Mouse (Mus musculus) spleen, adult 18-20 months (tissue): ENCODE measurements around the gene Efna2.
"Not testable (repeated sequence)": the region's sequence is repeated elsewhere in the genome, so short reads cannot be mapped to it uniquely, and the experiment has no call there.

Experiments
- DNase-seq, 2 experiments: peaks; one replicate each; pipeline ENCODE4 v3.0.0; 2022; ENCODE audit warnings: mixed read lengths in 2 of 2

The Efna2 gene

DNA sequence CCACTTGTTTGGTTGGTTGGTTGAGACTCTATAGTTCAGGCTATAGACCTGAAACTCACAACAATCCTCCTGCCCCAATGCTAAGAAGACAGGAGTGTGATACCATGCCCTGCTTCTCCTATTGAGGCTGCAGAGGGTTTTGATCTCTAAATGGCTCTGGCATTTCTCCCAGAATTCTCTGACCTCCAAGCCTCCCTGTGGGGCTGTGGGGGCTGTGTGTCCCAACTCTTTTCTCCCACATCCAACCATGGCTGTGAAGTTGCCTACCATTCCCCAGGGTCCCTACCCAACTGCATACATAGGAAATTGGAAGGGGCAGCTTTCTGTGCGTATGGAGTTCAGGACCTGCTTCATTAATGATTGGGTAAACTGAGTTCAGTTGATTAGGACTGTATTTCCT lies 16.9 kb downstream of the Efna2 start:
- no peak for DNase-seq

DNA sequence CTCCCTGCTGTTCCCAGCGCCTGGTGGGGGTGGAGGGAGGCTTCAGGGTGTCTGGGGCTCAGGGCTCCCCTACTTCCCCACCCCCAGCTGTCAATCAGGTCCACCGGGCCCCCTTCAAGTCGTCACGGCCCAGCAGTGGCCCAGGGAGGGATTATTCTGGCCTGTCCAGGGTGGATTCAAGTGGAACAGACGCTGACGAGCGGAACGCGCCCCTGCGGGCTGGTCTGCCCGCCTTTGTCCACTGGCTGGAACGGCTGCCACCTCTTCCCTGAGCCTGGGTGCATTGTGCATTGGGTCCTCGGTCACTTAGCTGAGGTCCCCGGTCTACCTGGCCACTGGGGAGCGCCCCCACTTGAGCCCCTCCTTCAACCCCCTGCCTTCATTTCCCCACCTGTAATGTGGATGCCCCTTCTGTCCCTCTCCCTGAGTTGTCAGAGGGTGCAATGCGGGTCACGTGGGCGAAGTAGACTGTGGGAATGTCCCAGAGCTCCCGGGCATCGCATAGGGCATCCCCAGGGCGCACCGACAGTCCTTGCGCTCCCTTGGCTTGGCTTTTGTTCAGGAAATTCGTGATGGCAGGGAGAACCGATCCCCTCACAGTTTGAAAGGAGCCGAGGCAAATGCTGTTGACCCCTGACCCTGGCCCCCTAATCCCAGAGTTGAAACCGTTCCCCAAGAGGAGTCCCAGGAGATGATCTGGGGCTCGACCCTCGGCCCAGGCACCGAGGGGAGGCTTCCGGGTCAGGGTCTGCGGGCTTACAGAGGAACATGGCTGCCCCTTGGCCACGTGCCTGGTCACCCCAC lies 17.7 kb downstream of the Efna2 start:
- no peak for DNase-seq

DNA sequence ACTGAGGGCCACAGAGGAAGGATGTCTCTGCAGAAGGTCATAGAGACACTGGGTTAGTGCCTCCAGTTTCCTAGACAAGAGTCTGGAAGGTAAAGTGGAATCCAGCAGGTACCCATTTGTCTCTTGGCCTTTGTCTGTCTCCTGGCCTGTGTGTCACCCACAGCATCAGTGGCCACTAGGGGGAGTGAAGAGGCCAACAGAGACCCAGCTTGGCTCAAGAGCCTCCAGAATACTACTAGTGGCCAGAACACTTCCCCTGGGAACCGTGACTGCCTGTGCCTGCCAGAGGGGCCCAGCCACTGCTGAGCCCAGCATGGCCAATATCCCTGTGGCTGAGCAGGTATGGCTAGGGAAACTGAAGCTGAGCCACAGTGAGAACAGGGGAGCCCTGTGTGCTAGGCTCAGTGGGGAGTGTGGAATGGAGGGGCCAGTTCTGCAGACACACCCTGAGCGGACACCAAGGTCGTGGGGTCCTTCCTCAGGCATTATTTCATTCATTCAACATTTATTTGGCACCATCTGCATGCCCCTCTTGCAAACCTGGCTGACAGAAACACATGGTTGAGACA lies 20.2 kb downstream of the Efna2 start:
- DNase-seq: peak; percentile 55 to 74

DNA sequence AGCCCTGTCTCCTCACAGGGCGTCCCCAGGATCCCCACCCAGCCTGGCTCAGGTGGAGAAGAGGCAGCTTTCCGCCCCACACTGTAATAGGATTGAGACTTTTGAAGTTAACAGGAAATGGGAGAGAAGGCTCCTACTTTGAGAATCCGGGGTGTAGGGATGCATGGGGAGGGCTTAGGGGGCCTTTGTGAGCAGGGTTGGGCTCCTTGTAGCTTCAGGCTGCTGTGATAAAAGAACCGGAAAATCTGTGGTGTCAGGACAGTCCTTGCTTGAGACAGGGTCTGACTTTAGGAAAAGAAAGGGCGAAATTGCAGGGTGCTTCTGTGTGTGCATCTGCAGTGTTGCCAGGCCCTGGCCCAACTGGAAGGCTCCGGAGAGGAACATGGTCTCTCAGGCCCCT lies 21.2 kb downstream of the Efna2 start:
- no peak for DNase-seq

DNA sequence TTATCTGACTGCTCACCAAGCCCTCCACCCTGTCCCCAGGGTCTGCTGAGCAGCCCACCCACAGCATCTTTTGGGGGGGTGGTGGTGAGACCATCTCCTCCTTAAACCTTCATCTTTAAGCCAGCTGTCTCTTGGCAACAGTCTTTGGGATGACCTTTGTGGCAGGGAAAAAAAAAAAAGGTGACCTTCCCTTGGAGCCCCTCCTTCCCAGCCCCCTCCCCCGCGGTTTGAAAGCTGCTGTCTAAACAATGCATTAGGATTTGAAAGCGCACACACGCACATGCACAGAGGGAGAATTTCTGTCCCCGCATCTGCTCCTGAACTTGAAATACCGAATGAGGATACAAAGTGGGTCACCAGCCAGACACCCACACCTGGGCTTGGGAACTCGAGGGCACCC lies 24.8 kb downstream of the Efna2 start:
- DNase-seq: no peak

DNA sequence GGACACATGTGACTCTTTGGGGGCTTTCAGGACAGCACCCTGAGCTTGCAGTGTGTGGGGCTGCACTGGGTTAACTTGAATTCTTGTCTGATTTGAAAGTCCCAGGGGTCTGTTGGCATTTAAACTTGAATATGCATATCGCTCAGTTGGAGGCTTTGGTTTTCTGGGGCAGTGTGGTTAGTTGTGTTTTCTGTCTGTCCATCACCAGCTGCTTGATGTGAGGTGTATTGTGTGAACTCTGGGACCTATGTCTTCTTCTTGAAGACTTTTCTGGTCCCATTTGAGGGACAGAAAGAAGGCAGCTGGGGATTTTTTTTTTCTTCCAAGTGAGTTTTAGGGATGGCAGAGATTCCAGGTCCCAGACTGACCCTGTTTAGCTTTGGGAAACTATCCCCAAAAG lies 27.9 kb downstream of the Efna2 start:
- no peak for DNase-seq

DNA sequence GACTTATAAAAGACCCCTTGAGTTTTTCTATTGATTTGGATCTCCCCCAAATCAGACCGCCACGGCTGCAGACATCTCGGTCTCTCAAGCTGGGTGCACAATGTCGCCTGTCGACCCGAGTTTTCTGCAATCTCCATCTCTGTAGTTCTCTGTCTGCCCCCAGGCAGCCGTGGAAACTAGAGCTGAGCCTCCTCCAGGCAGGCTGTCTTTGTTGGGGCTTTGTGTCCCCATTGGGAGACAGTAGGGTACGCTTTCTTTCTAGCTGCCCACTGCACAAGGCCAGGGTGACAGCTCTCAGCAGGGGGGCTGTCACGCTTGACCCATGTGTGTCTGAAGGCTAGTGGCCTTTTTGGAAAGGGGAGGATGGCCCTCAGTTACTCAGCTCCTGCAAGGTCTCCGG lies 28.4 kb downstream of the Efna2 start:
- DNase-seq: no peak

DNA sequence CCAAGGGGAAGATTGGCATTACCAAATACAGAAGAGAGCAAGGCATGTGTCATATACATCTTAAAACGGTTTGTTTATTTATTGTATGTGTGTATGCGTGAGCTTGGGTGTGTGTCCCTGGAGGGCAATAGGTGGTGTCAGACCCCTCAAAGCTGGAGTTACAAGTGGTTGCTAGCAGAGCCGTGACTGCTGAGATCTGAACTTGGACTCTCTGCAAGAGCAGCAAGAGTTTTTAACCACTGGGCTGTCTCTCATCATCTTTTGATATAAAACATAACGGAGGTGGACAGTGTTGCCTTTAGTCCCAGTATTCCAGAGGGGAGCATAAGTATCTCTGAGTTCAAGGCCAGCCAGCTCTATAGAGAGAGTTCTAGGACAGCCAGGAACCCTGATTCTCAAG lies 29.0 kb downstream of the Efna2 start:
- no peak for DNase-seq

DNA sequence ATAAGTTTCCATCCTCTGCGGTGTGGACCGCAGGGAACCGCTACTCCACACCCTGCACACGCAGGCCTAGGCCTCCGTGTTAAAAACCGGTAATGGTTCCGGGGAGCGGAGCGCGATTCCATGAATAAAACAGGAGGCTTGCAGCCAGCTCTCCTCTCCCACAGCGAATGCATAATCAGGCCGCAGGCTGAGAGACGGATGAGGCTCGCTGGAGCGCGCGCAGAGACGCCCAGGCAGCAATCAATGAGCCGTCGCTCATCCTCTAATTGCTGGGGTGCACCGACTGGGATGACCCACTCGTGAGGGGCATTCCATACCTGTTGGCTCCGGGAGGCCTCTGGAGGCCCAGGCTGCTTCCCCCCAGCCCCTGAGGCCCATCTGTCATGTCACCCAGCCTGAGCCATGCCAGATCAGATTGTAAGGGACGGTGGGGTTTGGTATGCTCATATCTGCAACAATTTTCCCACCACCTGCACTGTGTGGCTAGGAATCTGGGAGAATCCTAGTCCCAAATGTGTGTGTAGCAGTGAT lies 29.6 kb downstream of the Efna2 start:
- no peak for DNase-seq

DNA sequence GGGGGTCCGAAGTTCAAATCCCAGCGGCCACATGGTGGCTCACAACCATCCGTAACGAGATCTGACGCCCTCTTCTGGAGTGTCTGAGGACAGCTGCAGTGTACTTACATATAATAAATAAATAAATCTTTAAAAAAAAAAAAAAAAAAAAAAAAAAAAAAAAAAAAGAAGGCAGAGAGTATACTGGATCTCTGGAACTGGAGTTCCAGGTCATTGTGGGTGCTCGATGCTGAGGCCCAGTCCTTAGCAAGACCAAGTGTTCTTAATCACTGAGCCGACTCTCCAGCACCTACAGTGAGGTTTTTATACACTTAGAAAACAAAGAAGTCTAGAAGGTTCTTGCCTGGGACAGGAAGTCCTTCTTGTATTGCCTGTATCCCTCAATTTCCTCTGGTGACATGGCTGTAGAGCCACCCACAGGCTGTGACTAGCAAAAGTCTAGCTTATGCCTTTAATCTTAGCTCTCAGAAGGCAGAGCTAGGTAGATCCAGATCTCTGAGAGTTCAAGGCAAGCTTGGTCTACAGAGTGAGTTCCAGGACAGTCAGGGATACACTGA lies 32.3 kb downstream of the Efna2 start:
- DNase-seq: not testable (repeated sequence)

DNA sequence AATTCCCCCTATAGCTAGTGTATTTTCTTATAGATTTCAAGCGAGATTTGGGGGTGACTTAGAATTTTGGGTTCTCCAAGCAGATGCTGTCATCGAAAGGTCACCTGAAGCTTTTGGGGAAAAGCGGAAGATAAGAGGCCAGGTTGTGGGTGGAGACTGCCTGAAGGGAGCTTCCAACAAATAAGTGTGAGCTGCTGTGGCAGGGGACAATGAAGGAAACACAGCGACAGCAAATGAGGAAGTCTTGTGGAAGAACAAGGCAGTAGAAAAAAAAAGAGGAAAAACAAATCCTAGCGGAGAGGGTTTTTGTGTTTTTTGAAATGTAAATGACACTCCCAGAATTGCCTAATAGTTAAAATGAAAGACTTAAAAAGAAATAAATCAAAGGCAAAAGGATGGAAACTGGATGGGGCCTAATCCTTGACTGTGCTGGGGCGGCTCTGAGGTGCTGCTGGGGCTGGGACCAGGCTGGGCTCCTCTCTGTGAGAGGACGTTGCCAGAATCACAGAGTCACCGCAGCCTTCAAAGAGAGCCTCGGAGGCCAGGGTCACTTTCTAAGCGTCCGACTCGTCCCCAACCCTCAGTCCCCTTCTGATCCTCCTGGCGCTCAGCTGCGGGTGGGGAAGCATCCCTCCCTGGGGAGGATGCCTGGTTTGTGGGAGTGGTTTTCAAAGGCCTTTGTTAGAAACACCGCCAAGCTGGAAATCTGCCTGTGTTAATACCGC lies 35.9 kb downstream of the Efna2 start:
- no peak for DNase-seq

DNA sequence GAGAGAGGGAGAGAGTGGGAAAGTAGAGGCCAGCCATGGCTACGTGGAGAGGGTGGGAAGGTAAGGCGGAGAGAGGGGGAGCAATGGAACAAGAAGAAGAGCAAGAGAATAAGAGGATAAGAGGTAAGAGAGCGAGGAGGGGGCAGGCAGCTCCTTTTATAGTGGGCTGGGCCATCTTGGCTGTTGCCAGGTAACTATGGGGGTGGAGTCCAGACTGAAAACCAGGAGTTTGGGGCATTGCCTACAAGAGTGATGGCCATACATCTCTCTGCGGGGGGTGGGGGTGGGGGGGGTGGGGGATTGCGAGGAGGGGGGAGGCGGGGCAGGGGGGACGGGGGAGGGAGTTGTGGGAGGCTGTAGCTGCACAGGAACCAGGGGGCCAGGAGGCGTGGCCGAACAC lies 41.4 kb downstream of the Efna2 start:
- no peak for DNase-seq

DNA sequence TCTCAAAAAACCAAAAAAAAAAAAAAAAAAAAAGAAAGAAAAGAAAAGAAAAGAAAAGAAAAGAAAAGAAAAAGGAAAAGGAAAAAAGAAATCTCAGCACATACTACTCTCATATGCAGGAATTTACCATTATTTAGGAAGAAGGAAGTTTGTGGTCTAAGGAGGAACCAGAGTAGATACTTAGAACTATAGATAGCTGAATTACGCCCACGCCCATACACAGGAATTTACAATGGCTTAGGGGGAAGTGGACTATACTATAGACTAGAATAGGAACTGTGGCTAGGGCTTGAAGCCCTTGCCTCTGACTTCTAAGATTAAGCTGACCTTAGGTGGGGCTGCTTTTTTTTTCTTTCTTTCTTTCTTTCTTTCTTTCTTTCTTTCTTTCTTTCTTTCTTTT lies 43.9 kb downstream of the Efna2 start:
- not testable (repeated sequence) for DNase-seq

DNA sequence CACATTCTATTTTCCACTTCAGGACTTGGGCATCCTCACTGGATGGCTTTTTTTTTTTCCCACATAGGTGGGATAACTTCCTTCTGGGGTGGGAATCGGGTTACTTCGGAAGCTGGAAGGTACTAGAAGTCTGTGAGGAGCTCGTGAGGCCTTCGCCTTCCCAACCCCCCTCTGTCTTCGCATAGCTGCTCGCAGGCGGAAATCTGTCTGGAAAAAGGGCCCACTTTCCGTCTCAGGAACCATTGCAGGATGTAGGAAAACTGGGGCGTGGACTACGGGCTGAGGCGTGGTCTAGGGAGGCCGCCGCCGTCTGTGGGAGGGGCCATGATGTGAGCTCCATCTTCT lies 46.8 kb downstream of the Efna2 start:
- no peak for DNase-seq

DNA sequence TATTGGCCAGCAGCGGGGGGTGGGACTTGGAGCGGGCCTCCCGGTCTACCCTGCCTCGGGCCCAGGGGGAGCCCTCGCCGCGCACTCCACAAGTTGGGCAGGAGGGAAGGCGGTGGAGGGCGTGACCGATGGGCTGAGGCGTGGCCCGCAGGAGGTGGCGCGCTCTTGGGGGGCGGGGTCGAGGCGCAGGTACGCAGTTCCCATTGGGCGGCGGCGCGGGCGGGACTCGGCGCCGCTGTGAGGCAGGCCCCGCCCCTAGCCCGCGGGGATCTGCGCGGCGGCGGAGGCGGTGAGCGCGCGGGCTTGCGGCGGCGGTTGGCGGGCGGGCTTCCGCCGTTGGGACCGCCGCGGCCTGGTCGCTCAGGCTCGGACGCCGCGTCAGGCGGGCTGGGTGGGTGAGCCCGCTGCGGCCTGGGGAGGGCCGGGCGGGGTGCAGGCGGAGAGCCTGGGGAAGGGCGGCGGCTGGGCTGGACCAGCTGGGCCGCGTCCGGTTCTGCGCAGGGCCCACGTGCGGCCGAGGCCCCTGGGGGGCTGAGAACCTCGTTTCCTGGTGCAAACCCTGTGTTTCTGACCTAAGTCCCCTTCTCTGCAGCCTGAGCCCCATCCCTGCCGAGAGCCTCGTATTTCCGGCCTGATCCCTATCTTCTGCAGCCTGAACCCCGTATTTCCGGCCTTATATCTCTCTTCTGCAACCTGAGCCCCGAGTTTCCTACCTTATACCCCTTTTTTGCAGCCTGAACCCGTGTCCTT lies 47.3 kb downstream of the Efna2 start, which contains the start of gene Mum1:
Gene Mum1 (plus strand): TSS at position 19 of the 750 bp plus-strand sequence.
- DNase-seq: peak; percentile 98

DNA sequence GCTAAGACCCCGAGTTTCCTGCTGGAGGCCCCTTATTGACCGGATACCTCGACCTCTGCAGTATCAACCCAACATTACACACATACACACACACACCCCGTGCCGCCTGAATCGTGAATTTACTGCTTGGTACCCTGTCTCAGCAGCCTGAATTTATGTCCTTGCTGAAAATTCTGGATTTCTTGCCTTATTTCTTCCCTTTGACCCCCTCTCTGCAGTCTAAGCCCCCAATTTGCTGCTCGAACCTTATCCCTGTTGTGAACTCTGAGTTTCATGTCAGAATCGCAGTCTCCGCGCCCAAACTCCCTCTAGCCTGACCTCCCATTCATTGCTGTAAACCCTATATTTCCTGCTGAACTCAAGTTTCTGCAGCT lies 47.9 kb downstream of the Efna2 start:
- no peak for DNase-seq

DNA sequence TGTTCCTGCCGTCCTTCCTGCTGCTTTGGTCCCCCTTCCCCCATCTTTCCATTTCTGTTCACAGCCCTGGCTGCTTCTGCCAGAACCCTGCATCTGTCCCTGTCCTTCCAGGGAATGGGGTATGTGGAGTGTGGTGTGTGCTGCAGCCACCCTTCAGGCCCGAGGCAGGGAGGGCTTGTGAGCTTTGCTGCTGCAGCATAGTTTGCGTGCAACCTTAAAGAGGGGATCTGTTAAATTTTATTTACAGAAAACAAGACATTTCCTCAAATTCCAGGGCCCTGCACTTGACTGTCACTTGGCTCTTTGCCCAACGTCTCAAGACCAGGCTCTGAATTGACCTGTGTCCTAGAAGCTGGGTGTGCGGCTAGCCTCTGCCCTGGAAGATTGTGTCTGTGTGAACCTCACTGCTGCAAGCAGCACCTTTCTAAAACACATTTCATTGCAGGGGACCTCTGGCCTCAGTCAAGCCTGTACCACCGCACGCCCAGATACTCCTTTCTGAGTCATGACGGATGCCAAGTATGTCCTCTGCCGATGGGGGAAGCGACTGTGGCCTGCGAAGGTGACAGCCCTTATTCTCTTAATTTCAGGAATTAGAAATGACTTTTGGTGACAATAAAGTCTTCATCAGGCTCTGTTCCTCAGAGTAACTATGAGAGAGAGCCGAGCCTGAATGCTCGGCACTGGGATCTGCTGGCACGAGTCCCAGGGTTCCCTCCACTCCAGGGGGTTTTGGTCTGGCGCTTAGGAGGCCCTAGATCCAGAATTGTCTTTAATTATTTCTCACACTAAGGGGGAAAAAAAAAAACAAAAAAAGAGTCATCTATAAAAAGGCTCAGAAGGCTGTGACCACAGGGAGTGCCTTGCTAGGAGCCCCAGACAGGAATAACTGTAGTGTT lies 48.8 kb downstream of the Efna2 start:
- no peak for DNase-seq

DNA sequence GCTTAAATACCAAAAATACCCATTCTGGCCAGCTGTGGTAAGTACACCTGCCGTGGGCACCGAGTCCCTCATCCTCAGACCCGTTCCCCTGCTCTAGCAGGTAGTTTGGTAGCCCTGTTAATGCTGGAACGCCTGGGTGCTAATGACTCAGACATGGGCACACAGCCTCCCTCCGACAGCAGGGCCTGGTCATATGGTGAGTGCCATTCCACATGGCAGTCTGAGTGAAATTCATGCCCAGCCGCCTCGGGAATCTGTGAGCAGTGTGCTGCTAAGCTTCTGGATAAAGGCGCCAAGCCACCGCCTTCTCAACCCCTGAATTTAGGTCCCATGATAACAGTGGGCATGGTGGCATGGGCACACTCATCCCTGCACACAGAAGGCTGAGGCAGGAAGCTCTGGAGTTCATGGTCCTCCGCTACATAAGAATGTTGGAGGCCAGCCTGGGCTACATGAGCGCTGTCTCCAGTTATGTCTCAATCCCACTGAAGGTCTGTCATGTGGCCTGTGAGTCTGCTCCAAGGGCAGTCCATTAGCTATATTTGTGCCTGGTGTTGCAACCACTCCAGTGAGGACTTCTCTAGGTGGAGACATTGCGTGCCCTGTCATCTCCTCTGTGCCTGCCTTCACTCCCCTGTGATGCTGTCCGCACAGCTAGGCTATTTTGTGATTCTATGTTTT lies 57.0 kb downstream of the Efna2 start:
- no peak for DNase-seq

DNA sequence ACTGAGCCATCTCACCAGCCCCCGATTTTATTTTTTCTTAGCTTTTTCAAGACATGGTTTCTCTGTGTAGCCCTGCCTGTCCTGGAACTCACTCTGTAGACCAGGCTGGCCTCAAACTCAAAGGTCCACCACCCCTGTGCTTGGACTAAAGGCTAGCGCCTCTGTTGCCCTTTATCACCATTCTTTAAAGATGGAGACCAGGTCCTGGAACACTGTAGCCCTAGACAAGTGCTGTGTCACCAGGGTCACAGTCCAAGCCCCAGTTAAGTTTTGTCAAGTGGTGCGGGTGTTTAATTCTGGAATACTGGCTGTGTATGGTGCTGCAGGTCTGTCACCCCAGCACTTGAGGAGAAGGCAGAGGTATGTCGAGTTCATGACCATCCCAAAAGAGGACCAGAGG lies 57.7 kb downstream of the Efna2 start:
- DNase-seq: no peak

DNA sequence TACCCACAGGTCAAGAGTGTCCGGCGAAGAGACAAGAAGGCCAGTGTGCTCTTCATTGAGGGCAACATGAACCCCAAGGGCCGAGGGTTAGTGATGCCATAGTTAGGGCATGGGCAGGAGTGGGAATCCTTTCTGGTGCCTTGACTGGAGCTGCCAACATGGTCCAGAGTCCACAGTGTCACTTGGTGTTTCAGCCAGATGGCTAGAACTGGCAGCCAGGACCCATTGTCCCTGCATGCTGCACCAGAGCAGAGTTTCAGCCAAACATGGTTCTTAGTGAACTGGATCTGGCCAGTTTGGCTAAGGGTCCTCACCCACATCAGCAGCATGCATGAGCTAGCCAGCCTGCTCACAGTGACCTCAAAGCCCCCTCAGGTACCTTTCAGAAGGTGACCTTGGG lies 59.0 kb downstream of the Efna2 start:
- no peak for DNase-seq
